9 mouse cellular contexts compared by ENCODE assay signal in the genomic region with DNA sequence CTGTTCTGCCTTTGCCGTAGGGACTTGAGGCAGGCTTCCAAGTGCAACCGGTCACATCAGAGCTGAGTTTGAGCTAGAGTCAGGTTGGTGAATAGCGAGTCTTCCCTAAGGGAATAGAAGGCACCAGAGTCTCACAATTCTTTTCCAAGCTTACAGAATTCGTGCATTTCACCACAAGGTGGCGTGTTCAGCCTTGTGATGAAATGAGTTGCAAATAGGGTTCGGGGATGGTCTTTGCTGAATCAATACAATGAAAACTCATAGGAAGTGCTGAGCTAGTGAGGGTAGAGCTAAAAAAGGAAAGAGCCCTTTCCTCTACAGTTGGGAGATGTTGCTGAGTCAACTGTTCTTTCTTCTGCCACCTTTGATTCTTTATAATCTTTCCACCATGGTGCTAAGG. TPM values are rescaled to one million over a fixed set of nuclear protein-coding genes. Genes with fewer than 3 reads are reported as not detected.
DNase-seq lines count a peak whose midpoint lies in the region; ATAC-seq and TF ChIP-seq lines count a peak whose summit lies in the region.
"Had no signal": no experiment of that assay in that cellular context is flagged by ENCODE, and none has a peak within 500 bp of the region (broad histone marks: within the 10 kb centered on the region; RNA-seq: fewer than 3 reads in every experiment).

No protein-coding gene starts in this region.

- in situ Hi-C loops in Patski (cut with MboI; ENCODE audit: low pct_unique_long_range_greater_than_20kb): loop anchor here (10.0 kb wide), 2 partner anchors 47 to 543 kb away; no protein-coding TSS in a partner anchor

- CTCF ChIA-PET in Patski (lab: Charles Lee): interaction anchor here (0.7 to 2.4 kb wide), 13 partner anchors 10 to 543 kb away, joined by 3 to 22 read pairs (median 4); partner anchors contain the start of gene Snx18

- intact Hi-C loops in left cerebral cortex, postnatal 14 days (cut with DNase I): loop anchor here (1.0 to 10.0 kb wide), 2 partner anchors 296 to 543 kb away; partner anchors contain the start of gene Snx18
- intact Hi-C loops in gastrocnemius, postnatal 36 days (cut with DNase I): loop anchor here (1.0 to 5.0 kb wide), 2 partner anchors 50 to 296 kb away; partner anchors contain the start of gene Snx18

- peak; percentile 71 for TF ChIP-seq CTCF in Patski (IDR thresholded peaks at IDR 0.05)

- no peak overlapping the region for H3K4me2 ChIP-seq in hindbrain, embryonic 15.5 days
- no peak overlapping the region for H3K4me2 ChIP-seq in neural tube, embryonic 15.5 days
- H3K4me2 ChIP-seq: liver, embryonic 15.5 days had no signal

- H3K9ac ChIP-seq in hindbrain, embryonic 15.5 days: no peak overlapping the region
- no peak overlapping the region for H3K9ac ChIP-seq in neural tube, embryonic 15.5 days (replicated peaks)
- H3K9ac ChIP-seq: liver, embryonic 15.5 days had no signal

- POLR2A ChIA-PET in Patski (lab: Charles Lee): no interaction called here

- no peaks in the 10 kb centered on the region for H3K36me3 ChIP-seq in hindbrain, embryonic 15.5 days
- H3K36me3 ChIP-seq in neural tube, embryonic 15.5 days: no peaks in the 10 kb centered on the region
- H3K36me3 ChIP-seq: liver, embryonic 15.5 days had no signal

- no peak overlapping the region for H3K27ac ChIP-seq in hindbrain, embryonic 15.5 days (replicated peaks)
- no peak overlapping the region for H3K27ac ChIP-seq in neural tube, embryonic 15.5 days (replicated peaks)
- H3K27ac ChIP-seq: liver, embryonic 15.5 days had no signal

- H3K9me3 ChIP-seq in hindbrain, embryonic 15.5 days: no peaks in the 10 kb centered on the region
- H3K9me3 ChIP-seq in neural tube, embryonic 15.5 days (replicated peaks): no peaks in the 10 kb centered on the region
- H3K9me3 ChIP-seq: liver, embryonic 15.5 days had no signal

- H3K4me3 ChIP-seq in hindbrain, embryonic 15.5 days: no peak overlapping the region
- no peak overlapping the region for H3K4me3 ChIP-seq in neural tube, embryonic 15.5 days (replicated peaks)
- H3K4me3 ChIP-seq: liver, embryonic 15.5 days had no signal

- H3K4me1 ChIP-seq in hindbrain, embryonic 15.5 days (replicated peaks): no peaks in the 10 kb centered on the region
- H3K4me1 ChIP-seq in neural tube, embryonic 15.5 days: no peaks in the 10 kb centered on the region
- H3K4me1 ChIP-seq: liver, embryonic 15.5 days had no signal

- 19% methylated on average over 6 of the region's 6 CpGs for WGBS in hindbrain, embryonic 15.5 days
- 17% methylated on average over 6 of the region's 6 CpGs for WGBS in neural tube, embryonic 15.5 days

- DNase-seq in left cerebral cortex, adult 18-20 months (ENCODE audit: low spot score in 2 of 2): peak; percentile 31 to 42
- DNase-seq in left cerebral cortex, adult 8-10 months (ENCODE audit: low spot score in 2 of 2): no peak
- DNase-seq in Patski (ENCODE audit: low read depth, low spot score): no peak
- DNase-seq in embryo, embryonic 10.5 days (ENCODE audit: low spot score): peak; percentile 92
- peak; percentile 70 to 77 for DNase-seq in left cerebral cortex, postnatal 14 days (ENCODE audit: low spot score in 2 of 2)
- no peak for DNase-seq in gastrocnemius, postnatal 36 days

- no peaks in the 10 kb centered on the region for H3K27me3 ChIP-seq in Patski
- H3K27me3 ChIP-seq in hindbrain, embryonic 15.5 days: no peaks in the 10 kb centered on the region
- H3K27me3 ChIP-seq in neural tube, embryonic 15.5 days (replicated peaks): no peaks in the 10 kb centered on the region
- H3K27me3 ChIP-seq: liver, embryonic 15.5 days had no signal

- ATAC-seq in Patski: no peak
- 0 out of 2 replicates have a peak, but pooled peaks have one; percentile 61 for ATAC-seq in hindbrain, embryonic 15.5 days (ENCODE audit: low FRiP score, low read depth)
- ATAC-seq in neural tube, embryonic 15.5 days (ENCODE audit: low FRiP score): peak; percentile 35; the same call in 1 of the 2 replicates

RNA-seq across cellular contexts. Expression of gene BC067074, which starts 29.0 kb away (rescaled TPM):
- 1 to 10 TPM; 1.4 TPM for total RNA-seq in left cerebral cortex, adult 18-20 months (2021)
- total RNA-seq in left cerebral cortex, adult 8-10 months (2022): 1 to 10 TPM; 1.7 to 2.4 (median 2.3) TPM
- polyA plus RNA-seq in Patski (2021): 0.08 TPM
- polyA plus RNA-seq in hindbrain, embryonic 15.5 days (2015; fragmentation: Nextera tagmentation; extraction: Ambion mirVana): 1.1 TPM in 2 replicates
- 1 to 10 TPM in 1 of 2 experiments, under 1 TPM in 1; 0.86 to 1.1 TPM for total RNA-seq in left cerebral cortex, postnatal 14 days (2021)
- polyA plus RNA-seq in neural tube, embryonic 15.5 days (2015; fragmentation: Nextera tagmentation; extraction: Ambion mirVana): 0.77 and 1.2 TPM in 2 replicates
- 1 to 10 TPM in 1 of 2 experiments, under 1 TPM in 1; 0.69 to 1.4 TPM for total RNA-seq in gastrocnemius, postnatal 36 days (2021)

Comparison
In these comparisons a context has a peak if more than half of its experiments do, and no peak if none do; other contexts are left out.
1. DNase-seq: peak in left cerebral cortex, adult 18-20 months (2 of 2), embryo, embryonic 10.5 days (single experiment) and left cerebral cortex, postnatal 14 days (2 of 2); none in left cerebral cortex, adult 8-10 months (0 of 2), Patski (single experiment) and gastrocnemius, postnatal 36 days (0 of 2).